Mouse (Mus musculus): Measurements from ENCODE around the gene Slc22a14.

- TF ChIP-seq POLR2A (IDR thresholded peaks at IDR 0.05; ENCODE audit: control insufficient read depth in 1 of 2, insufficient read depth in 1 of 2, low read depth in 1 of 2, low read length in 2 of 2, poor library complexity in 1 of 2): no peak
- TF ChIP-seq CTCF (IDR thresholded peaks at IDR 0.05 in 2 of 3, conservative IDR thresholded peaks at IDR 0.05 in 1 of 3; ENCODE audit: control insufficient read depth in 1 of 3, insufficient read depth in 1 of 3, low read depth in 2 of 3, low read length in 3 of 3, poor library complexity in 1 of 3, severe bottlenecking in 1 of 3): no peak
- no peak for TF ChIP-seq JUND (IDR thresholded peaks at IDR 0.05; ENCODE audit: low read depth, low read length)
- no peak for TF ChIP-seq CHD2 (IDR thresholded peaks at IDR 0.05; ENCODE audit: low read length)
- no peak for TF ChIP-seq GATA1 (IDR thresholded peaks at IDR 0.05; ENCODE audit: low read depth, low read length)
- TF ChIP-seq ZKSCAN1 (IDR thresholded peaks at IDR 0.05; ENCODE audit: low read depth, low read length): no peak
- TF ChIP-seq MAX (IDR thresholded peaks at IDR 0.05; ENCODE audit: low read length): no peak
- TF ChIP-seq EP300 (IDR thresholded peaks at IDR 0.05; ENCODE audit: low read depth in 1 of 2, low read length in 2 of 2): no peak
Measured at GRCm38 (mm10) chr9:119258128-119258527, 107.2 kb downstream of the Slc22a14 start.
